Mouse (Mus musculus) limb, embryonic 11.5 days (tissue): Measurements from ENCODE around the gene Fgfr2. TPM values are rescaled to one million over a fixed set of nuclear protein-coding genes. Genes with fewer than 3 reads are reported as not detected.

Experiments used
- ATAC-seq: fragments of 200-750 bp; cut with Nextera tagmentation; 2 replicates; pipeline ENCODE4 v1.8.0; 2017; ENCODE audit warnings: low read depth; ENCODE audit not compliant: insufficient number of reproducible peaks, low FRiP score, low TSS enrichment
- DNase-seq: peaks from one replicate; pipeline ENCODE4 v3.0.0-alpha.2; 2015; ENCODE audit warnings: low spot score
- H3K27ac ChIP-seq: fragments of 300-500 bp; sonication (generic); replicated peaks from 2 replicates; pipeline ENCODE4 v1.5.1; 2014; ENCODE audit warnings: low read depth, mild to moderate bottlenecking, low read length
- H3K27me3 ChIP-seq: fragments of 300-500 bp; sonication (generic); 2 replicates; pipeline ENCODE4 v1.6.1; 2014; ENCODE audit warnings: mild to moderate bottlenecking, low read length, mixed read lengths; ENCODE audit not compliant: control insufficient read depth, insufficient read depth
- H3K36me3 ChIP-seq: fragments of 300-500 bp; sonication (generic); 2 replicates; pipeline ENCODE4 v1.6.1; 2014; ENCODE audit warnings: mild to moderate bottlenecking, low read length, moderate library complexity, mixed read lengths; ENCODE audit not compliant: control insufficient read depth, insufficient read depth
- H3K4me1 ChIP-seq: fragments of 300-500 bp; sonication (generic); 2 replicates; pipeline ENCODE4 v1.6.1; 2014; ENCODE audit warnings: low read length, mixed read lengths; ENCODE audit not compliant: control insufficient read depth, insufficient read depth
- H3K4me2 ChIP-seq: fragments of 300-500 bp; sonication (generic); 2 replicates; pipeline ENCODE4 v1.6.1; 2014; ENCODE audit warnings: low read depth, mild to moderate bottlenecking, moderate library complexity; ENCODE audit not compliant: severe bottlenecking
- H3K4me3 ChIP-seq: fragments of 300-500 bp; sonication (generic); 2 replicates; pipeline ENCODE4 v1.5.1; 2014; ENCODE audit warnings: low read depth, low read length
- H3K9ac ChIP-seq: fragments of 300-500 bp; sonication (generic); 2 replicates; pipeline ENCODE4 v1.6.1; 2014; ENCODE audit warnings: mild to moderate bottlenecking, low read length
- H3K9me3 ChIP-seq: fragments of 300-500 bp; sonication (generic); 2 replicates; pipeline ENCODE4 v1.6.1; 2016; ENCODE audit warnings: low read length; ENCODE audit not compliant: control insufficient read depth
- WGBS: fragments of 180-500 bp; shearing (Covaris S2); extraction: QIAGEN DNeasy Blood & Tissue Kit; methylation state at CpG from one replicate; pipeline ENCODE4 v1.1.7; 2014; 5-methylcytosine and 5-hydroxymethylcytosine counted together
- polyA plus RNA-seq: library from polyadenylated mRNA; unstranded; fragments of >200 nt; fragmentation: Nextera tagmentation; extraction: Ambion mirVana; gene quantifications from 2 replicates; pipeline ENCODE4 v1.2.1, GENCODE M21; 2014

The Fgfr2 gene
- polyA plus RNA-seq, 1 experiment from 2014 or later: 60.1 TPM

DNA sequence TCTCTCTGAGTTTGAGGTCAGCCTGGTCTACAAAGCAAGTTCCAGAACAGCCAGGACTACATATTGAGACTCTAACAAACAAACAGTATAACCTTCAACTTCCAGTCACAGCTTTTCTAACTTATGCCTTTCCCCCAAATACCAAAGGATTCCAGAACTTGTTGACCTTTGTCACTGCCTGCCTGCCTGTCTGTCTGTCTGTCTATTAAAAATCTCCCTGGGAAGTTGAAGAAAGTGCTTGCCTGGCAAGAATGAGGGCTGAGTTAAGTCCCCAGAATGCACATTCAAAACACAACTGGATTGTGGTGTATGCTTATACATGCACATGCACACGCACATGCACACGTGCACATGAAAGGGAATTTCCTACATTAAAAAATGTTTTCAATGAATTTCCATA, 2502.1 kb downstream of the Fgfr2 start:
- no peak overlapping the region for H3K4me2 ChIP-seq
- no peaks in the 10 kb centered on the region for H3K4me1 ChIP-seq
- no peaks in the 10 kb centered on the region for H3K27me3 ChIP-seq
- WGBS: 89% methylated on average over 2 of the region's 2 CpGs
- no peaks in the 10 kb centered on the region for H3K36me3 ChIP-seq
- no peaks in the 10 kb centered on the region for H3K9me3 ChIP-seq
- no peak overlapping the region for H3K9ac ChIP-seq
- ATAC-seq (no peak), DNase-seq (no peak)
- H3K27ac ChIP-seq: no peak overlapping the region
- no peak overlapping the region for H3K4me3 ChIP-seq

DNA sequence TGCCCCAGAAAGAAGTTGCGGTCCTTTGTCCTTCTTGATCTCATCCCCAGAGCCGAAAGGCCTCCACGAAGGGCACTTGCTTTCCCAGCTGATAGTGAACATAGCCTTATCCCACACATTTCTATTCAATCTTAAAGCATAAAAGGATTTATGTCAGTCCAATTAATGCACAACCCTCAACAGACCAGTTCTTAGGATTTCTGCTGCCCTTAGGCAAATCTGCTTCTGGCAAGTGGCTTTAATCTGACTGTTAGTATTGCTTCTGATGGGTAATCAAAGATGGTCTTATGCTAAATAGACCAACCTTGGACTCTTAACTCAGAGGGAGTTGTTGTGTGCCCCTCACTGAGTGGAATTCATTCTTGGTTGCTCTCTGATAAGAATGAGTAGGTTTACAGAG, 2505.6 kb downstream of the Fgfr2 start:
- Histone ChIP-seq H3K9ac (no peak overlapping the region), H3K36me3 (no peaks in the 10 kb centered on the region), H3K4me3 (no peak overlapping the region), H3K27ac (no peak overlapping the region), H3K4me1 (no peaks in the 10 kb centered on the region), H3K27me3 (no peaks in the 10 kb centered on the region), H3K4me2 (no peak overlapping the region), H3K9me3 (no peaks in the 10 kb centered on the region)
- no peak for DNase-seq
- 94% methylated on average over 3 of the region's 3 CpGs for WGBS
- ATAC-seq: no peak

DNA sequence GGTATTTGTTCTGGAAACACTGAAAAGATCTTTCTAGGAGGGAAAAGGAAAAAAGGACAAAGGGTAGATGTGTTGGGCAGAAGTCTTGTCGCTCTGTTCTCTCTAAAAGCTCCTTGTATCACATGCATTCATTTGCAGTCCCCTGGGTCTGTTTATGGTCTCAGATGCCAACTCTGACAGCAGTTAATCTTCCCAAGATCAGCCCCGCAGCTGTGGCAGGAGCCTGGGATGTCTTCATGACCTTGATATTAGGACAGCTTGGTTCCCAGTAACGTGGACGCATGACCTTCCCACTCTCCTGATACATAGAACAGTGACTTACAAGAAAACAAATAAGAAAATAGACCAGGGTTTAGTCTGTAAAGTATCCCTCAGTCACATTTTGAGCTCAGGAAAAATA, 2509.2 kb downstream of the Fgfr2 start:
- DNase-seq: no peak
- no peak overlapping the region for H3K9ac ChIP-seq
- H3K36me3 ChIP-seq: no peaks in the 10 kb centered on the region

DNA sequence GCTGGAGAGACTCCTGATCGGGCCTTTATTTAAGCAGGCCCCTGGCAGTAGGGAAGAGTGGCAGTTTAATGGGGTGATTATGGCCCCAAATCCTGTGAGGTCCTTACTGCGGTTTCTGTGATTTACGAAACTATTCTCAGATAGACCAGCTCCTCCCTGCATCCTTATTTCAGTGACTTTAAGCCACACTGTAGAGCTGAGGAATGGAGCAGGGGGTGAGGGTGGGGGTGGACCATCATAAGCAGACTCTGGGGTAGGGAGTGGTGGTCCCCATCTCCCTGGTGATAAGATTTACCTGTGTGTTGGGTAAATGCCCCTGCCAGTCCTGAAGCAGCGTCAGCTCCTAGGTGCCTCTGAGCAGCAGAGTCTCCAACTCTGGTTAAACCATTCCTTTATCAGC, 2516.2 kb downstream of the Fgfr2 start:
- 37% methylated on average over 4 of the region's 4 CpGs for WGBS
- Histone ChIP-seq H3K4me1 (peaks cover 2% of the 10 kb centered on the region; the same call in 1 of the 2 replicates), H3K27ac (no peak overlapping the region), H3K27me3 (no peaks in the 10 kb centered on the region), H3K4me3 (no peak overlapping the region), H3K36me3 (no peaks in the 10 kb centered on the region), H3K4me2 (no peak overlapping the region), H3K9me3 (no peaks in the 10 kb centered on the region), H3K9ac (no peak overlapping the region)
- ATAC-seq: no peak
- peak; percentile 43 for DNase-seq

More for the DNA sequence above, 2509.2 kb downstream of the Fgfr2 start:
- Histone ChIP-seq H3K27ac (no peak overlapping the region), H3K4me2 (no peak overlapping the region), H3K9me3 (no peaks in the 10 kb centered on the region), H3K27me3 (no peaks in the 10 kb centered on the region), H3K4me1 (no peaks in the 10 kb centered on the region), H3K4me3 (no peak overlapping the region)
- 66% methylated on average over 4 of the region's 4 CpGs for WGBS
- no peak for ATAC-seq

DNA sequence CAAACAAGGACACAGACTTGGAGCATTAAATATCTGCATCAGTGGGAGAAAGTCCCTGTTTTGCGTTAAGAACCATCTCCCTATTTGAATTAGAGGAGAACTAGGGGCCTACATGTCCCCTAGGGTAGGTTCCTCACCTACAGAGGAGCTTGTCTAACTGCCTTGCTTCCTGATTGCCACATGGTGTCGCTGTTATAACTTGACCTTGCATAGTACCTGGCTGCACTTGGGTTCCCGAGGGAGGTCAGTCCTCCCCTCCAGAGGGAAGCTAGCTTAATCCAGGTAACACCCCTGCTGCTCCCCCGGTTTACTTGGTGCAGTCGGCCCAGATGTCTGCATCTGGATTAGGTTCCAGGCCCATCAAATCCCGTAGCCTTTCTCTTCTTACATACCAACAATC, 2518.0 kb downstream of the Fgfr2 start:
- Histone ChIP-seq H3K9ac (no peak overlapping the region), H3K4me3 (no peak overlapping the region), H3K4me1 (peaks cover 2% of the 10 kb centered on the region; the same call in 1 of the 2 replicates), H3K27me3 (no peaks in the 10 kb centered on the region), H3K4me2 (no peak overlapping the region), H3K27ac (no peak overlapping the region), H3K9me3 (no peaks in the 10 kb centered on the region), H3K36me3 (no peaks in the 10 kb centered on the region)
- DNase-seq (no peak), ATAC-seq (no peak)
- 16% methylated on average over 6 of the region's 6 CpGs for WGBS

DNA sequence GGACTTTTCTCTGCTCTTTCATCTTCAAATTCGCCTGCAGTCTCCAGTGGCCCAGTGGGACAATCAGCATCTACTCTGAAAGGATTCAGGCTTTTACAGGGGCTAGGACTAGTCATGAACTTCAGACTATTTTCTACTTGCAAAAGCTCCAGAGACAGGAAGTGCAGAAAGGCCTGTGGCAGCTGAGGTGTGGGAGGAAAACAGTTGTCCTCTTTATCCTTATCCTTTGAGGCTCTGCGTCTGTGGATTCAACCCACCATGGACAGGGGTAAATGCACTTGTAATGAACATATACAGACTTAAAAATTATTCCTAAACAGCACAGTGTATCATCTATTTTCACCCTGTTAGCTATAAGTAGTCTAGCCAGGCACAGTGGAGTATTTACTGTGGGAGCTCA, 2518.8 kb downstream of the Fgfr2 start:
- ATAC-seq (no peak), DNase-seq (no peak)
- Histone ChIP-seq H3K4me3 (no peak overlapping the region), H3K27ac (no peak overlapping the region), H3K27me3 (no peaks in the 10 kb centered on the region), H3K36me3 (no peaks in the 10 kb centered on the region), H3K9me3 (no peaks in the 10 kb centered on the region), H3K4me1 (peaks cover 2% of the 10 kb centered on the region; the same call in 1 of the 2 replicates), H3K9ac (no peak overlapping the region), H3K4me2 (no peak overlapping the region)
- WGBS: 69% methylated on average over 2 of the region's 2 CpGs

DNA sequence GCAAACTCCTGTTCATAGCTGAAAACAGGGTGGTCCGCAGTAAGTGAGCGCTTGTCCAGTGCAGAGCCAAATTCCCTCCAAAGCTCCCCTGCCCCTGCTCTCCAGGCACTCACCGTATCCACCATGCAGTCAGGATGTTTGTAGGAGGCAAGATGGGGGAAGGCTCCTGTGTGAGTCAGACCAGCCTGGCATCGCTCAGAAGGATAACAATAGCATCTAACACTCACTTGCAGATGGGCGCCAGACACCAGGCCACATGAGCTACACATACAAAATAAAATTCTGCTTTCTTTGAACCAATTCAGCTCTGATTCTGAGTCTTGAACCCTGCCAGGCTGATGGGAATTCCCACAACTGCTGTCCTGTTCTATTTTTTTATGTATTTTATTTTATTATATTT, 2519.6 kb downstream of the Fgfr2 start:
- H3K9ac ChIP-seq: no peak overlapping the region
- no peak overlapping the region for H3K4me3 ChIP-seq
- H3K9me3 ChIP-seq: no peaks in the 10 kb centered on the region
- ATAC-seq (no peak), DNase-seq (no peak)
- WGBS: 90% methylated on average over 5 of the region's 5 CpGs
- H3K36me3 ChIP-seq: no peaks in the 10 kb centered on the region
- H3K27ac ChIP-seq: no peak overlapping the region
- H3K4me2 ChIP-seq: no peak overlapping the region
- peaks cover 2% of the 10 kb centered on the region; the same call in 1 of the 2 replicates for H3K4me1 ChIP-seq
- H3K27me3 ChIP-seq: no peaks in the 10 kb centered on the region

DNA sequence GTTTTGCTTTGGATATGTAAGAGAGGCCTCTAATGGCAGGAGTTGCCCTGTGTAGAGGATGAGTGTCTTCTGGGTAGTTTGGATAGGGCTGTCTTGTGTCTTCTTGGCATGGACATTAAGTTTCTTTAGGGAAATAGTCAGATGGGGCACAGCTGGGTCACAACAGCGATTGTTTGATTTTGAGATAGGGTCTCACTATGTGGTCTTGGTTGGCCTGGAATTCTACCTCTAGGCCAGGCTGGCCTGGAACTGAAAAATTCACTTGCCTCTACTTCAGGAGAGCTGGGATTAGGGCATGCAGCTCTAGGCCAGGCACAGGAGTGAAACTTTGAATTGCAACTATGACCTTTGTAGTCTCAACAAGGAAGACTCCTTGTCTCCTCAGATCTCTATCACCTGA, 2520.3 kb downstream of the Fgfr2 start:
- no peaks in the 10 kb centered on the region for H3K36me3 ChIP-seq
- no peak overlapping the region for H3K4me3 ChIP-seq
- H3K4me2 ChIP-seq: no peak overlapping the region
- H3K9ac ChIP-seq: no peak overlapping the region
- no peaks in the 10 kb centered on the region for H3K27me3 ChIP-seq
- no peaks in the 10 kb centered on the region for H3K9me3 ChIP-seq
- ATAC-seq (no peak), DNase-seq (no peak)
- peaks cover 2% of the 10 kb centered on the region; the same call in 1 of the 2 replicates for H3K4me1 ChIP-seq
- H3K27ac ChIP-seq: no peak overlapping the region
- 96% methylated on average over 1 of the region's 1 CpGs for whole genome bisulfite sequencing

DNA sequence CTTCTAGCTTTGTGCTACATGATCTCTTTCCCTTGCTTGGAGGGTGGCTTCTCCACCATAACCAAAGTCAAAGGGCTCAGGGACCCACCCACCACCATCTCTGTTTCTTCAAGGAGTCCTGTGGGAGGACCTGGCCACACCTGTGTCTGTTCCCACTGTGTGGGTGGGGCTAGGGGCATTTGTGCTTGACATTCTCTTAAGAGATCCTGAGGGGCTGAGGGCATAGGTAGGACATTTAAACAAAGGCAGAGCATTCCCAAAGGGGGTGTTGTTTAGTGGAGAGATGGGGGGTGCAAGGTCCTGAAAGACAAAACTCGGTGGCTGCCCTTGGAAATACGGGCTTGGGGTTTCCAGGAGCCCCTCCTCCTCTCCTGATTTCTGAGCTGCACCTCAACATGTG, 2522.6 kb downstream of the Fgfr2 start:
- Histone ChIP-seq H3K27ac (no peak overlapping the region), H3K4me2 (no peak overlapping the region), H3K9ac (no peak overlapping the region), H3K27me3 (no peaks in the 10 kb centered on the region), H3K4me1 (no peaks in the 10 kb centered on the region), H3K4me3 (no peak overlapping the region), H3K9me3 (no peaks in the 10 kb centered on the region), H3K36me3 (no peaks in the 10 kb centered on the region)
- WGBS: 74% methylated on average over 2 of the region's 2 CpGs
- ATAC-seq: no peak
- no peak for DNase-seq
